Mouse (Mus musculus): ENCODE measurements at regions not wholly inside any gene's neighbourhood (a gene's known extent, or its start where the extent isn't known, plus 50 kb on each side); places are given as distances from the start of the nearest gene placed in this dataset.
"Not testable (repeated sequence)": the region's sequence is repeated elsewhere in the genome, so short reads cannot be mapped to it uniquely, and the experiment has no call there.

GRCm38 (mm10) chr9:94131367-94131766 lies 406.5 kb downstream of the 1190002N15Rik start:
- Histone ChIP-seq H3K4me3 (no peak overlapping the region), H3K4me1 (peaks cover 4% of the 10 kb centered on the region; the same call in 1 of the 2 replicates), H3K9me3 (no peaks in the 10 kb centered on the region), H3K27me3 (ENCODE audit: insufficient read depth, poor library complexity, severe bottlenecking) (no peaks in the 10 kb centered on the region), H3K27ac (no peak overlapping the region), H3K36me3 (no peaks in the 10 kb centered on the region)
- 56% methylated on average over 1 of the region's 1 CpGs for WGBS
- DNase-seq (ENCODE audit: low spot score): no peak

- WGBS: 83% methylated on average over 5 of the region's 5 CpGs
- H3K9me3 ChIP-seq: no peaks in the 10 kb centered on the region
- no peak overlapping the region for H3K27ac ChIP-seq
- H3K4me1 ChIP-seq: no peaks in the 10 kb centered on the region
- H3K27me3 ChIP-seq (ENCODE audit: insufficient read depth, poor library complexity, severe bottlenecking): no peaks in the 10 kb centered on the region
- DNase-seq (ENCODE audit: low spot score): no peak
- H3K36me3 ChIP-seq: no peaks in the 10 kb centered on the region
- H3K4me3 ChIP-seq: no peak overlapping the region
These were observed 420.9 kb downstream of the 1190002N15Rik start for GRCm38 (mm10) chr9:94116961-94117360.

GRCm38 (mm10) chr9:94107701-94108100 lies 430.2 kb downstream of the 1190002N15Rik start:
- H3K27ac ChIP-seq; H3K4me3 ChIP-seq; H3K36me3 ChIP-seq; DNase-seq (ENCODE audit: low spot score); H3K4me1 ChIP-seq; H3K27me3 ChIP-seq (ENCODE audit: insufficient read depth, poor library complexity, severe bottlenecking); H3K9me3 ChIP-seq: not testable (repeated sequence)
- WGBS: 62% methylated on average over 1 of the region's 1 CpGs

- WGBS: 88% methylated on average over 4 of the region's 4 CpGs
These were observed 433.2 kb downstream of the 1190002N15Rik start for GRCm38 (mm10) chr9:94104669-94105068.

GRCm38 (mm10) chr9:94101958-94102357 lies 435.9 kb downstream of the 1190002N15Rik start:
- H3K9me3 ChIP-seq: no peaks in the 10 kb centered on the region
- H3K4me1 ChIP-seq: no peaks in the 10 kb centered on the region
- H3K27ac ChIP-seq: no peak overlapping the region
- no peaks in the 10 kb centered on the region for H3K27me3 ChIP-seq (ENCODE audit: insufficient read depth, poor library complexity, severe bottlenecking)
- no peaks in the 10 kb centered on the region for H3K36me3 ChIP-seq
- no peak overlapping the region for H3K4me3 ChIP-seq
- 79% methylated on average over 3 of the region's 3 CpGs for WGBS
- no peak for DNase-seq (ENCODE audit: low spot score)

More at GRCm38 (mm10) chr9:94104669-94105068, 433.2 kb downstream of the 1190002N15Rik start:
- H3K4me3 ChIP-seq: no peak overlapping the region
- no peaks in the 10 kb centered on the region for H3K36me3 ChIP-seq
- no peak overlapping the region for H3K27ac ChIP-seq
- DNase-seq (ENCODE audit: low spot score): no peak
- H3K27me3 ChIP-seq (ENCODE audit: insufficient read depth, poor library complexity, severe bottlenecking): no peaks in the 10 kb centered on the region
- no peaks in the 10 kb centered on the region for H3K4me1 ChIP-seq
- H3K9me3 ChIP-seq: no peaks in the 10 kb centered on the region

GRCm38 (mm10) chr9:94094800-94095199 lies 443.1 kb downstream of the 1190002N15Rik start:
- no peak for DNase-seq (ENCODE audit: low spot score)

GRCm38 (mm10) chr9:94091658-94092225 lies 446.1 kb downstream of the 1190002N15Rik start:
- H3K27ac ChIP-seq: no peak overlapping the region
- H3K4me3 ChIP-seq: no peak overlapping the region
- H3K9me3 ChIP-seq: no peaks in the 10 kb centered on the region
- H3K27me3 ChIP-seq (ENCODE audit: insufficient read depth, poor library complexity, severe bottlenecking): no peaks in the 10 kb centered on the region
- WGBS: 62% methylated on average over 7 of the region's 7 CpGs
- no peaks in the 10 kb centered on the region for H3K36me3 ChIP-seq
- no peaks in the 10 kb centered on the region for H3K4me1 ChIP-seq
- no peak for DNase-seq (ENCODE audit: low spot score)

More at GRCm38 (mm10) chr9:94094800-94095199, 443.1 kb downstream of the 1190002N15Rik start:
- Histone ChIP-seq H3K9me3 (no peaks in the 10 kb centered on the region), H3K36me3 (no peaks in the 10 kb centered on the region), H3K27me3 (ENCODE audit: insufficient read depth, poor library complexity, severe bottlenecking) (no peaks in the 10 kb centered on the region), H3K27ac (no peak overlapping the region), H3K4me1 (no peaks in the 10 kb centered on the region), H3K4me3 (no peak overlapping the region)
- WGBS: 84% methylated on average over 2 of the region's 2 CpGs

- no peaks in the 10 kb centered on the region for H3K4me1 ChIP-seq
- no peaks in the 10 kb centered on the region for H3K36me3 ChIP-seq
- no peak for DNase-seq (ENCODE audit: low spot score)
- H3K27ac ChIP-seq: no peak overlapping the region
- H3K4me3 ChIP-seq: no peak overlapping the region
- H3K27me3 ChIP-seq (ENCODE audit: insufficient read depth, poor library complexity, severe bottlenecking): no peaks in the 10 kb centered on the region
- H3K9me3 ChIP-seq: no peaks in the 10 kb centered on the region
- WGBS: 85% methylated on average over 1 of the region's 1 CpGs
These were observed 448.1 kb downstream of the 1190002N15Rik start for GRCm38 (mm10) chr9:94089759-94090158.

- Histone ChIP-seq H3K9me3 (no peaks in the 10 kb centered on the region), H3K4me3 (no peak overlapping the region), H3K27me3 (ENCODE audit: insufficient read depth, poor library complexity, severe bottlenecking) (no peaks in the 10 kb centered on the region), H3K36me3 (no peaks in the 10 kb centered on the region), H3K27ac (no peak overlapping the region), H3K4me1 (no peaks in the 10 kb centered on the region)
- no peak for DNase-seq (ENCODE audit: low spot score)
- WGBS: 75% methylated on average over 3 of the region's 3 CpGs
These were observed 454.1 kb downstream of the 1190002N15Rik start for GRCm38 (mm10) chr9:94083629-94084411.

- Histone ChIP-seq H3K4me3 (no peak overlapping the region), H3K36me3 (no peaks in the 10 kb centered on the region), H3K27me3 (ENCODE audit: insufficient read depth, poor library complexity, severe bottlenecking) (no peaks in the 10 kb centered on the region), H3K9me3 (no peaks in the 10 kb centered on the region), H3K4me1 (no peaks in the 10 kb centered on the region), H3K27ac (no peak overlapping the region)
- 52% methylated on average over 2 of the region's 2 CpGs for WGBS
- DNase-seq (ENCODE audit: low spot score): no peak
These were observed 463.0 kb downstream of the 1190002N15Rik start for GRCm38 (mm10) chr9:94074904-94075303.

- DNase-seq (ENCODE audit: low spot score): no peak
- WGBS: 72% methylated on average over 1 of the region's 1 CpGs
- Histone ChIP-seq H3K27ac (no peak overlapping the region), H3K9me3 (no peaks in the 10 kb centered on the region), H3K4me3 (no peak overlapping the region), H3K4me1 (no peaks in the 10 kb centered on the region), H3K36me3 (no peaks in the 10 kb centered on the region), H3K27me3 (ENCODE audit: insufficient read depth, poor library complexity, severe bottlenecking) (no peaks in the 10 kb centered on the region)
These were observed 470.8 kb downstream of the 1190002N15Rik start for GRCm38 (mm10) chr9:94067121-94067520.

- Histone ChIP-seq H3K4me3 (no peak overlapping the region), H3K27ac (no peak overlapping the region), H3K9me3 (no peaks in the 10 kb centered on the region), H3K4me1 (no peaks in the 10 kb centered on the region), H3K36me3 (no peaks in the 10 kb centered on the region), H3K27me3 (ENCODE audit: insufficient read depth, poor library complexity, severe bottlenecking) (no peaks in the 10 kb centered on the region)
- WGBS: 72% methylated on average over 4 of the region's 4 CpGs
- DNase-seq (ENCODE audit: low spot score): no peak
These were observed 484.7 kb downstream of the 1190002N15Rik start for GRCm38 (mm10) chr9:94053229-94053628.

GRCm38 (mm10) chr9:94047845-94048244 lies 490.0 kb downstream of the 1190002N15Rik start:
- Histone ChIP-seq H3K4me1 (no peaks in the 10 kb centered on the region), H3K27me3 (ENCODE audit: insufficient read depth, poor library complexity, severe bottlenecking) (no peaks in the 10 kb centered on the region), H3K27ac (no peak overlapping the region), H3K4me3 (no peak overlapping the region), H3K36me3 (no peaks in the 10 kb centered on the region), H3K9me3 (no peaks in the 10 kb centered on the region)
- WGBS: 84% methylated on average over 7 of the region's 7 CpGs
- no peak for DNase-seq (ENCODE audit: low spot score)

Measured in heart, embryonic 10.5 days (tissue).